Mouse (Mus musculus) erythroblast, embryonic 14.5 days (primary cell): ENCODE measurements around the gene Tchhl1. TPM values are rescaled to one million over a fixed set of nuclear protein-coding genes. Genes with fewer than 3 reads are reported as not detected.

Experiments
- H3K27me3 ChIP-seq: 2 replicates; pipeline ENCODE4 v1.6.1; 2012; ENCODE audit warnings: inconsistent platforms; ENCODE audit not compliant: control insufficient read depth
- H3K36me3 ChIP-seq: 2 replicates; pipeline ENCODE4 v1.6.1; 2012; ENCODE audit warnings: mild to moderate bottlenecking, inconsistent platforms; ENCODE audit not compliant: control insufficient read depth
- H3K4me1 ChIP-seq: 2 replicates; pipeline ENCODE4 v1.6.1; 2012; ENCODE audit warnings: inconsistent platforms; ENCODE audit not compliant: control insufficient read depth
- H3K4me3 ChIP-seq: replicated peaks from 2 replicates; pipeline ENCODE3; 2012; ENCODE audit warnings: moderate library complexity, mild to moderate bottlenecking, inconsistent platforms
- H3K9me3 ChIP-seq: 2 replicates; pipeline ENCODE4 v1.6.1; 2012; ENCODE audit warnings: low read length, inconsistent platforms, mixed read lengths; ENCODE audit not compliant: control insufficient read depth
- GATA1 ChIP-seq: IDR thresholded peaks from 2 replicates; pipeline ENCODE4 v1.6.1; 2012; ENCODE audit warnings: low read length, inconsistent platforms, mixed read lengths
- TAL1 ChIP-seq: IDR thresholded peaks from 3 replicates; pipeline ENCODE4 v1.6.1; 2012; ENCODE audit warnings: low read length, inconsistent platforms, mixed read lengths
- polyA plus RNA-seq: library from polyadenylated mRNA; stranded (reverse); fragments of >175 nt; gene quantifications from 2 replicates; pipeline ENCODE4 v1.2.3, GENCODE M21; 2012

The Tchhl1 gene
- polyA plus RNA-seq, 1 experiment = not detected

- Histone ChIP-seq H3K36me3 (no peaks in the 10 kb centered on the region), H3K4me3 (no peak overlapping the region), H3K9me3 (no peaks in the 10 kb centered on the region), H3K4me1 (no peaks in the 10 kb centered on the region), H3K27me3 (no peaks in the 10 kb centered on the region)
- no peak for TF ChIP-seq GATA1
- TF ChIP-seq TAL1 = no peak
Measured at GRCm38 (mm10) chr3:93497131-93497530, 28.6 kb downstream of the Tchhl1 start.

- Histone ChIP-seq H3K9me3 (no peaks in the 10 kb centered on the region), H3K27me3 (no peaks in the 10 kb centered on the region), H3K4me1 (no peaks in the 10 kb centered on the region), H3K36me3 (no peaks in the 10 kb centered on the region), H3K4me3 (no peak overlapping the region)
- TF ChIP-seq TAL1 (no peak), GATA1 (no peak)
Measured at GRCm38 (mm10) chr3:93499129-93499528, 30.6 kb downstream of the Tchhl1 start.

GRCm38 (mm10) chr3:93504536-93505189 is 36.1 kb downstream of the Tchhl1 start:
- Histone ChIP-seq H3K9me3 (no peaks in the 10 kb centered on the region), H3K4me3 (no peak overlapping the region), H3K27me3 (no peaks in the 10 kb centered on the region), H3K36me3 (no peaks in the 10 kb centered on the region), H3K4me1 (no peaks in the 10 kb centered on the region)
- TF ChIP-seq TAL1 = no peak
- TF ChIP-seq GATA1 = no peak

GRCm38 (mm10) chr3:93505960-93506863 is 37.7 kb downstream of the Tchhl1 start:
- Histone ChIP-seq H3K36me3 (no peaks in the 10 kb centered on the region), H3K4me1 (no peaks in the 10 kb centered on the region), H3K4me3 (no peak overlapping the region), H3K9me3 (no peaks in the 10 kb centered on the region), H3K27me3 (no peaks in the 10 kb centered on the region)
- TF ChIP-seq GATA1 (no peak), TAL1 (no peak)

GRCm38 (mm10) chr3:93506881-93507325 is 38.3 kb downstream of the Tchhl1 start:
- H3K4me1 ChIP-seq = no peaks in the 10 kb centered on the region
- H3K36me3 ChIP-seq = no peaks in the 10 kb centered on the region
- no peak overlapping the region for H3K4me3 ChIP-seq
- TF ChIP-seq GATA1 (no peak), TAL1 (no peak)
- H3K9me3 ChIP-seq = no peaks in the 10 kb centered on the region
- no peaks in the 10 kb centered on the region for H3K27me3 ChIP-seq

GRCm38 (mm10) chr3:93509301-93509700 is 40.7 kb downstream of the Tchhl1 start:
- Histone ChIP-seq H3K36me3 (no peaks in the 10 kb centered on the region), H3K9me3 (no peaks in the 10 kb centered on the region), H3K4me3 (no peak overlapping the region), H3K4me1 (no peaks in the 10 kb centered on the region), H3K27me3 (no peaks in the 10 kb centered on the region)
- TF ChIP-seq GATA1 = no peak
- no peak for TF ChIP-seq TAL1

- Histone ChIP-seq H3K4me1 (no peaks in the 10 kb centered on the region), H3K4me3 (no peak overlapping the region), H3K27me3 (no peaks in the 10 kb centered on the region), H3K9me3 (no peaks in the 10 kb centered on the region), H3K36me3 (no peaks in the 10 kb centered on the region)
- TF ChIP-seq GATA1 = no peak
- TF ChIP-seq TAL1 = no peak
Measured at GRCm38 (mm10) chr3:93511036-93511435, 42.5 kb downstream of the Tchhl1 start.

GRCm38 (mm10) chr3:93511801-93512200 is 43.2 kb downstream of the Tchhl1 start:
- TF ChIP-seq TAL1 (no peak), GATA1 (no peak)
- Histone ChIP-seq H3K36me3 (no peaks in the 10 kb centered on the region), H3K9me3 (no peaks in the 10 kb centered on the region), H3K4me1 (no peaks in the 10 kb centered on the region), H3K27me3 (no peaks in the 10 kb centered on the region), H3K4me3 (no peak overlapping the region)

GRCm38 (mm10) chr3:93512386-93513101 is 44.0 kb downstream of the Tchhl1 start:
- Histone ChIP-seq H3K27me3 (no peaks in the 10 kb centered on the region), H3K36me3 (no peaks in the 10 kb centered on the region), H3K4me3 (no peak overlapping the region), H3K9me3 (no peaks in the 10 kb centered on the region), H3K4me1 (no peaks in the 10 kb centered on the region)
- no peak for TF ChIP-seq GATA1
- TF ChIP-seq TAL1 = no peak
